Mouse (Mus musculus) MEL (cell line): ENCODE measurements around the gene Gga3.

Source experiments
- CTCF ChIP-seq, 3 experiments: IDR thresholded peaks in 2 of 3; conservative IDR thresholded peaks in 1 of 3; 2 replicates each; pipeline ENCODE4 v1.5.1; 2011 to 2012; ENCODE audit warnings: low read length in 3 of 3, low read depth in 2 of 3, mild to moderate bottlenecking in 2 of 3, improper control_type of control experiment in 1 of 3, inconsistent platforms in 1 of 3, mixed read lengths in 1 of 3, moderate library complexity in 1 of 3; ENCODE audit not compliant: control insufficient read depth in 1 of 3, insufficient read depth in 1 of 3, poor library complexity in 1 of 3, severe bottlenecking in 1 of 3
- GABPA ChIP-seq: IDR thresholded peaks from 2 replicates; pipeline ENCODE4 v1.6.1; 2012; ENCODE audit warnings: low read depth, mild to moderate bottlenecking, inconsistent platforms, low read length, improper control_type of control experiment, moderate library complexity
- NRF1 ChIP-seq: IDR thresholded peaks from 2 replicates; pipeline ENCODE4 v1.6.1; 2014; ENCODE audit warnings: low read depth, mild to moderate bottlenecking, inconsistent platforms, low read length, improper control_type of control experiment, moderate library complexity; ENCODE audit not compliant: poor library complexity, insufficient read depth, severe bottlenecking
- POLR2A ChIP-seq, 2 experiments: IDR thresholded peaks; 2 replicates each; pipeline ENCODE4 v1.6.1; 2011 to 2012; ENCODE audit warnings: low read length in 2 of 2, mild to moderate bottlenecking in 2 of 2, control low read depth in 1 of 2, improper control_type of control experiment in 1 of 2, low read depth in 1 of 2, moderate library complexity in 1 of 2; ENCODE audit not compliant: control insufficient read depth in 1 of 2, insufficient read depth in 1 of 2, poor library complexity in 1 of 2
- POLR2AphosphoS5 ChIP-seq: IDR thresholded peaks from 2 replicates; pipeline ENCODE4 v1.6.1; 2012; ENCODE audit warnings: low read depth, borderline replicate concordance, mild to moderate bottlenecking, inconsistent platforms, low read length, moderate library complexity, mixed read lengths
- TBP ChIP-seq: IDR thresholded peaks from 2 replicates; pipeline ENCODE4 v1.8.0; 2011; ENCODE audit warnings: low read depth, low read length, improper control_type of control experiment
- UBTF ChIP-seq: IDR thresholded peaks from 2 replicates; pipeline ENCODE4 v1.6.1; 2012; ENCODE audit warnings: low read depth, mild to moderate bottlenecking, inconsistent platforms, low read length, improper control_type of control experiment, moderate library complexity, borderline replicate concordance; ENCODE audit not compliant: insufficient read depth
- USF2 ChIP-seq, 2 experiments: IDR thresholded peaks; 2 replicates each; pipeline ENCODE4 v1.6.1; 2011 to 2012; ENCODE audit warnings: improper control_type of control experiment in 2 of 2, low read length in 2 of 2, borderline replicate concordance in 1 of 2, inconsistent platforms in 1 of 2, low read depth in 1 of 2, mild to moderate bottlenecking in 1 of 2; ENCODE audit not compliant: insufficient read depth in 1 of 2
- ZMIZ1 ChIP-seq: IDR thresholded peaks from 2 replicates; pipeline ENCODE4 v1.6.1; 2012; ENCODE audit warnings: low read depth, mild to moderate bottlenecking, inconsistent platforms, low read length, improper control_type of control experiment, moderate library complexity

GRCm38 (mm10) chr11:115632247-115632646 is 28.4 kb upstream of the Gga3 start:
- TF ChIP-seq CTCF (IDR thresholded peaks at IDR 0.05 in 2 of 3, conservative IDR thresholded peaks at IDR 0.05 in 1 of 3; ENCODE audit: control insufficient read depth in 1 of 3, insufficient read depth in 1 of 3, low read depth in 2 of 3, low read length in 3 of 3, poor library complexity in 1 of 3, severe bottlenecking in 1 of 3): no peak
- no peak for TF ChIP-seq POLR2A (IDR thresholded peaks at IDR 0.05; ENCODE audit: control insufficient read depth in 1 of 2, insufficient read depth in 1 of 2, low read depth in 1 of 2, low read length in 2 of 2, poor library complexity in 1 of 2)
- no peak for TF ChIP-seq POLR2AphosphoS5
- TF ChIP-seq UBTF: no peak
- no peak for TF ChIP-seq USF2 (IDR thresholded peaks at IDR 0.05; ENCODE audit: borderline replicate concordance in 1 of 2, insufficient read depth in 1 of 2, low read depth in 1 of 2, low read length in 2 of 2)
- no peak for TF ChIP-seq ZMIZ1
- TF ChIP-seq NRF1: no peak
- TF ChIP-seq TBP: no peak
- TF ChIP-seq GABPA: no peak
